Mouse (Mus musculus): ENCODE results near the gene Wnt6.

DNA sequence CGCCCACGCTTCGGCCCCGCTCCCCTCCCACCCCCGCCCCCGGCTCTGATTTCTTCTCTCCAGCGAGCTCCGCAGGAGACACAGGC is at the start of gene Wnt6:
- TF ChIP-seq CTCF (IDR thresholded peaks at IDR 0.05; ENCODE audit: control insufficient read depth, insufficient read depth, low read length) (no peak), POLR2A (IDR thresholded peaks at IDR 0.05; ENCODE audit: borderline replicate concordance, control insufficient read depth, low read depth, low read length) (no peak)

Data from bone marrow, adult 2 months (tissue).